In the genomic region with DNA sequence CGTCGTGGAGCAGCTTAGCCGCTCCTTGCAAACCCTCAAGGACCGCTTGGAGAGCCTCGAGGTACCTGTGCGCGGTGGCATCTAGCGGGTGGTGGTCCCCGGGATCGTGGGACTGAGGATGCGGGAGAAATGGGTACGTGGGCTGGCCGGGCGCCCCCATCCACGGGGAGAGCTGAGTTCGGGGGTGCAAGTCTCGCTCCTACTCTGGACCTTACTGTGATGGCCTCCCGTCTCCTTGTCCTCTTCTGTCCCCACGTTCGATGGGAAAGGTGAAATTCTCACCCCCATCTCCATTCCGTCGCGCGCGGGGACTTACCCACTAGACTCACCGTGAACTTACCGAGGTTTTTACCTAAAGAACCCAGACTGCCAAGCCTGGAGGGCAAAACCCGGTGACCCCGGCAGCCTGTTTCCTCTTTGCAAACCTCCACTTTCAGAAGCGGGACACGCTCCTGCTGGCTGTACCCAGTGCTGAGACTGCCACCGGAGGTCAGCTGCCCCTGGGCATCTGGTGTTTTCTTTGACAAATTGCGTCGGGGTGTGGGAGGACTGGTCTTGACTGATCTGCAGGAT, we compare ENCODE assay signal across 8 mouse cellular contexts. TPM values are rescaled to one million over a fixed set of nuclear protein-coding genes. Genes with fewer than 3 reads are reported as not detected.
DNase-seq lines count a peak whose midpoint lies in the region; ATAC-seq and TF ChIP-seq lines count a peak whose summit lies in the region.

No protein-coding gene starts in this region.

- ATAC-seq in liver, embryonic 15.5 days (ENCODE audit: insufficient read depth) = no peak
- ATAC-seq in liver, embryonic 11.5 days (replicated peaks; ENCODE audit: low FRiP score) = no peak
- ATAC-seq in limb, embryonic 13.5 days (ENCODE audit: low FRiP score, low read depth) = no peak
- ATAC-seq in stomach, embryonic 16.5 days (ENCODE audit: insufficient read depth, low FRiP score) = no peak

- H3K9ac ChIP-seq in liver, embryonic 15.5 days = no peak overlapping the region
- H3K9ac ChIP-seq in liver, embryonic 11.5 days (ENCODE audit: low read depth, low read length) = no peak overlapping the region
- no peak overlapping the region for H3K9ac ChIP-seq in limb, embryonic 13.5 days
- peak overlapping the region; percentile 46; the same call in 1 of the 2 replicates for H3K9ac ChIP-seq in stomach, embryonic 16.5 days (ENCODE audit: low read length)

- H3K9me3 ChIP-seq in liver, embryonic 15.5 days (replicated peaks) = no peaks in the 10 kb centered on the region
- H3K9me3 ChIP-seq in liver, embryonic 11.5 days (ENCODE audit: control insufficient read depth, low read length) = no peaks in the 10 kb centered on the region
- no peaks in the 10 kb centered on the region for H3K9me3 ChIP-seq in forebrain, embryonic 10.5 days
- no peaks in the 10 kb centered on the region for H3K9me3 ChIP-seq in limb, embryonic 13.5 days
- no peaks in the 10 kb centered on the region for H3K9me3 ChIP-seq in stomach, embryonic 16.5 days (replicated peaks; ENCODE audit: control insufficient read depth, low read length)

- no peak overlapping the region for H3K27ac ChIP-seq in liver, embryonic 15.5 days (replicated peaks)
- H3K27ac ChIP-seq in liver, embryonic 11.5 days (ENCODE audit: low read depth, low read length) = no peak overlapping the region
- peak overlapping the region; percentile 77 for H3K27ac ChIP-seq in forebrain, embryonic 10.5 days
- no peak overlapping the region for H3K27ac ChIP-seq in limb, embryonic 13.5 days
- no peak overlapping the region for H3K27ac ChIP-seq in stomach, embryonic 16.5 days (ENCODE audit: low read length)

- peaks cover 8% of the 10 kb centered on the region; the same call in 1 of the 2 replicates for H3K4me1 ChIP-seq in liver, embryonic 15.5 days (replicated peaks)
- H3K4me1 ChIP-seq in liver, embryonic 11.5 days (replicated peaks; ENCODE audit: control insufficient read depth, insufficient read depth, low read length) = no peaks in the 10 kb centered on the region
- H3K4me1 ChIP-seq in forebrain, embryonic 10.5 days = peaks cover 53% of the 10 kb centered on the region
- peaks cover 13% of the 10 kb centered on the region for H3K4me1 ChIP-seq in limb, embryonic 13.5 days
- peaks cover 4% of the 10 kb centered on the region; the same call in 1 of the 2 replicates for H3K4me1 ChIP-seq in stomach, embryonic 16.5 days (ENCODE audit: control insufficient read depth, insufficient read depth, low read length)
- no peaks in the 10 kb centered on the region for H3K4me1 ChIP-seq in lung, adult 2 months (ENCODE audit: control insufficient read depth, insufficient read depth, low read length)

- no peak overlapping the region for H3K4me3 ChIP-seq in liver, embryonic 15.5 days (replicated peaks)
- H3K4me3 ChIP-seq in liver, embryonic 11.5 days (ENCODE audit: low read depth, low read length) = no peak overlapping the region; the same call in 1 of the 2 replicates
- peak overlapping the region; percentile 51 for H3K4me3 ChIP-seq in forebrain, embryonic 10.5 days
- peak overlapping the region; percentile 40 for H3K4me3 ChIP-seq in limb, embryonic 13.5 days
- H3K4me3 ChIP-seq in stomach, embryonic 16.5 days (replicated peaks; ENCODE audit: low read length) = peak overlapping the region; percentile 44
- no peak overlapping the region for H3K4me3 ChIP-seq in lung, adult 2 months (replicated peaks; ENCODE audit: extremely low read depth, low read depth, low read length)

- no peaks in the 10 kb centered on the region for H3K36me3 ChIP-seq in liver, embryonic 15.5 days (replicated peaks)
- H3K36me3 ChIP-seq in liver, embryonic 11.5 days (ENCODE audit: control insufficient read depth, insufficient read depth, low read length) = no peaks in the 10 kb centered on the region
- H3K36me3 ChIP-seq in forebrain, embryonic 10.5 days (replicated peaks) = no peaks in the 10 kb centered on the region
- no peaks in the 10 kb centered on the region for H3K36me3 ChIP-seq in limb, embryonic 13.5 days
- H3K36me3 ChIP-seq in stomach, embryonic 16.5 days (ENCODE audit: control insufficient read depth, insufficient read depth, low read length) = no peaks in the 10 kb centered on the region

- H3K27me3 ChIP-seq in liver, embryonic 15.5 days = peaks cover 55% of the 10 kb centered on the region
- H3K27me3 ChIP-seq in liver, embryonic 11.5 days (replicated peaks; ENCODE audit: control insufficient read depth, insufficient read depth, low read length) = peaks cover 54% of the 10 kb centered on the region
- peaks cover 88% of the 10 kb centered on the region for H3K27me3 ChIP-seq in forebrain, embryonic 10.5 days (ENCODE audit: poor library complexity, severe bottlenecking)
- H3K27me3 ChIP-seq in limb, embryonic 13.5 days = peaks cover 90% of the 10 kb centered on the region
- peaks cover 23% of the 10 kb centered on the region for H3K27me3 ChIP-seq in stomach, embryonic 16.5 days (ENCODE audit: control insufficient read depth, insufficient read depth, low read length)

- DNase-seq in liver, embryonic 11.5 days (ENCODE audit: low spot score) = no peak
- DNase-seq in forebrain, embryonic 10.5 days (ENCODE audit: extremely low spot score, low spot score) = peak; percentile 38
- no peak for DNase-seq in gastrocnemius, adult 18-20 months (ENCODE audit: low spot score)
- DNase-seq in lung, adult 2 months = no peak
- no peak for DNase-seq in gastrocnemius, adult 8-10 months (ENCODE audit: low spot score in 2 of 2)

- peak overlapping the region; percentile 52; the same call in 1 of the 2 replicates for H3K4me2 ChIP-seq in liver, embryonic 15.5 days
- H3K4me2 ChIP-seq in liver, embryonic 11.5 days = no peak overlapping the region
- peak overlapping the region; percentile 63 for H3K4me2 ChIP-seq in limb, embryonic 13.5 days (replicated peaks)
- peak overlapping the region; percentile 68 for H3K4me2 ChIP-seq in stomach, embryonic 16.5 days (ENCODE audit: low read depth, low read length)

- no peak for TF ChIP-seq POLR2A in lung, adult 2 months (IDR thresholded peaks at IDR 0.05; ENCODE audit: borderline replicate concordance, extremely low read depth, low read depth, low read length)

- 5% methylated on average over 34 of the region's 34 CpGs for WGBS in liver, embryonic 15.5 days (ENCODE audit: insufficient replicate concordance)
- 9% methylated on average over 34 of the region's 34 CpGs for WGBS in liver, embryonic 11.5 days
- WGBS in forebrain, embryonic 10.5 days = 2% methylated on average over 34 of the region's 34 CpGs
- 4% methylated on average over 32 of the region's 34 CpGs for WGBS in limb, embryonic 13.5 days
- 4% methylated on average over 34 of the region's 34 CpGs for WGBS in stomach, embryonic 16.5 days
- WGBS in lung, adult 2 months = 7% methylated on average over 34 of the region's 34 CpGs

- no peak for TF ChIP-seq CTCF in lung, adult 2 months (IDR thresholded peaks at IDR 0.05; ENCODE audit: insufficient read depth, low read length)

RNA-seq across cellular contexts. Expression of a gene that starts 0.8 kb away (rescaled TPM):
- 0.03 TPM in 1 of 2 replicates, not detected in the other for polyA plus RNA-seq in liver, embryonic 15.5 days (2015; fragmentation: Nextera tagmentation; extraction: Ambion mirVana)
- 0.07 TPM in 1 of 2 replicates, not detected in the other for polyA plus RNA-seq in liver, embryonic 11.5 days (2014; fragmentation: Nextera tagmentation; extraction: Ambion mirVana)
- 0.97 and 1.00 TPM in 2 replicates for polyA plus RNA-seq in forebrain, embryonic 10.5 days (2016; fragmentation: Nextera tagmentation; extraction: Ambion mirVana)
- polyA plus RNA-seq in limb, embryonic 13.5 days (2015; fragmentation: Nextera tagmentation; extraction: Ambion mirVana) = 0.34 and 0.41 TPM in 2 replicates
- polyA plus RNA-seq in stomach, embryonic 16.5 days (2015; fragmentation: Nextera tagmentation; extraction: Ambion mirVana) = 1.6 and 1.9 TPM in 2 replicates
- total RNA-seq in gastrocnemius, adult 18-20 months (2021) = not detected
- 1.4 TPM in 2 replicates for polyA plus RNA-seq in lung, adult 2 months (2012; rRNA removed)
- total RNA-seq in gastrocnemius, adult 8-10 months (2022) = not detected

Comparison
In these comparisons a context has a peak if more than half of its experiments do, and no peak if none do; other contexts are left out.
1. H3K4me3 ChIP-seq: peak in forebrain, embryonic 10.5 days (single experiment), limb, embryonic 13.5 days (single experiment) and stomach, embryonic 16.5 days (single experiment); none in liver, embryonic 15.5 days (single experiment), liver, embryonic 11.5 days (single experiment) and lung, adult 2 months (single experiment).